Mouse (Mus musculus) CH12.LX (cell line): Measurements from ENCODE around the gene Hoxd13.

Experiments
- CTCF ChIP-seq, 2 experiments: IDR thresholded peaks in 1 of 2; conservative IDR thresholded peaks in 1 of 2; 2 replicates each; pipeline ENCODE4 v1.5.1; 2011 to 2012; ENCODE audit warnings: low read depth in 2 of 2, low read length in 2 of 2, improper control_type of control experiment in 1 of 2, inconsistent platforms in 1 of 2, mild to moderate bottlenecking in 1 of 2, moderate library complexity in 1 of 2
- POLR2A ChIP-seq: IDR thresholded peaks from 2 replicates; pipeline ENCODE4 v1.6.1; 2011; ENCODE audit warnings: low read depth, mild to moderate bottlenecking, improper control_type of control experiment, low read length
- ZNF384 ChIP-seq: IDR thresholded peaks from 2 replicates; pipeline ENCODE4 v1.6.1; 2012; ENCODE audit warnings: low read depth, low read length, improper control_type of control experiment, inconsistent platforms

GRCm38 (mm10) chr2:74680561-74681398, 12.7 kb downstream of the Hoxd13 start:
- TF ChIP-seq POLR2A: no peak
- TF ChIP-seq CTCF (conservative IDR thresholded peaks at IDR 0.05 in 1 of 2, IDR thresholded peaks at IDR 0.05 in 1 of 2; ENCODE audit: low read depth in 2 of 2, low read length in 2 of 2): no peak
- TF ChIP-seq ZNF384: no peak
